14 mouse cellular contexts compared by ENCODE assay signal in genomic region chr7:112012621-112013177, GRCm38 (mm10). TPM values are rescaled to one million over a fixed set of nuclear protein-coding genes. Genes with fewer than 3 reads are reported as not detected.
DNase-seq lines count a peak whose midpoint lies in the region; ATAC-seq and TF ChIP-seq lines count a peak whose summit lies in the region.
"Had no signal": no experiment of that assay in that cellular context is flagged by ENCODE, and none has a peak within 500 bp of the region (broad histone marks: within the 10 kb centered on the region; RNA-seq: fewer than 3 reads in every experiment).

No protein-coding gene starts in this region.

- H3K9ac ChIP-seq in heart, embryonic 15.5 days = no peak overlapping the region
- H3K9ac ChIP-seq: limb, embryonic 15.5 days had no signal

- WGBS in cerebellum, adult 2 months = 68% methylated on average over 6 of the region's 6 CpGs
- WGBS in heart, embryonic 15.5 days = 51% methylated on average over 6 of the region's 6 CpGs

- peak overlapping the region; percentile 75; the same call in 1 of the 2 replicates for H3K27ac ChIP-seq in cerebellum, adult 2 months (ENCODE audit: insufficient read depth, low read length)
- H3K27ac ChIP-seq in heart, embryonic 15.5 days = peak overlapping the region; percentile 47; the same call in 1 of the 2 replicates
- H3K27ac ChIP-seq: limb, embryonic 15.5 days; macrophage had no signal

- H3K27me3 ChIP-seq in cerebellum, adult 2 months (ENCODE audit: control insufficient read depth, insufficient read depth, low read length) = no peaks in the 10 kb centered on the region
- H3K27me3 ChIP-seq in heart, embryonic 15.5 days = no peaks in the 10 kb centered on the region
- H3K27me3 ChIP-seq: limb, embryonic 15.5 days had no signal

- TF ChIP-seq POLR2A in cerebellum, adult 2 months (IDR thresholded peaks at IDR 0.05; ENCODE audit: borderline replicate concordance, insufficient read depth, low read length) = no peak

- ATAC-seq in heart, embryonic 15.5 days (replicated peaks; ENCODE audit: insufficient number of reproducible peaks, insufficient read depth, low FRiP score, low read depth) = no peak
- ATAC-seq: hindbrain, embryonic 16.5 days had no signal

- H3K4me2 ChIP-seq in heart, embryonic 15.5 days = no peak overlapping the region
- H3K4me2 ChIP-seq: limb, embryonic 15.5 days had no signal

- no peak for TF ChIP-seq CTCF in cerebellum, adult 2 months (IDR thresholded peaks at IDR 0.05; ENCODE audit: borderline replicate concordance, insufficient read depth, low read depth, low read length)

- no peaks in the 10 kb centered on the region for H3K36me3 ChIP-seq in heart, embryonic 15.5 days
- H3K36me3 ChIP-seq: limb, embryonic 15.5 days had no signal

- DNase-seq in cerebellum, adult 2 months = peak; percentile 28 to 47
- no peak for DNase-seq in cerebellum, adult 11 months
- DNase-seq in heart, postnatal 36 days = no peak
- DNase-seq in cerebellum, postnatal 36 days = peak; percentile 22 to 35
- peak; percentile 37 to 65 for DNase-seq in lung, postnatal 4 days
- no peak for DNase-seq in adrenal gland, postnatal 14 days
- DNase-seq in T-cell, adult 2 months (ENCODE audit: low spot score) = no peak
- DNase-seq: kidney, adult 9 months; midbrain, embryonic 14.5 days; thymus, postnatal 14 days had no signal

- no peak overlapping the region for H3K4me3 ChIP-seq in cerebellum, adult 2 months (replicated peaks; ENCODE audit: insufficient read depth, low read depth, low read length)
- no peak overlapping the region for H3K4me3 ChIP-seq in heart, embryonic 15.5 days
- H3K4me3 ChIP-seq: limb, embryonic 15.5 days had no signal

- peaks cover 7% of the 10 kb centered on the region; the same call in 1 of the 2 replicates for H3K4me1 ChIP-seq in cerebellum, adult 2 months (ENCODE audit: control insufficient read depth, insufficient read depth, low read length)
- H3K4me1 ChIP-seq in heart, embryonic 15.5 days (replicated peaks) = peaks cover 15% of the 10 kb centered on the region
- H3K4me1 ChIP-seq: limb, embryonic 15.5 days had no signal

- intact Hi-C loops in heart, postnatal 36 days (cut with DNase I) = no loop called here

- no peaks in the 10 kb centered on the region; the same call in 1 of the 2 replicates for H3K9me3 ChIP-seq in heart, embryonic 15.5 days (replicated peaks)
- H3K9me3 ChIP-seq: limb, embryonic 15.5 days had no signal

RNA-seq across cellular contexts. Expression of gene Usp47, which starts 10.6 kb away (rescaled TPM):
- polyA plus RNA-seq in cerebellum, adult 2 months (2012; rRNA removed) = 45.1 and 46.7 TPM in 2 replicates
- 55.1 and 58.9 TPM in 2 replicates for polyA plus RNA-seq in heart, embryonic 15.5 days (2015; fragmentation: Nextera tagmentation; extraction: Ambion mirVana)
- 10 to 100 TPM; 80.2 to 81.2 TPM for total RNA-seq in heart, postnatal 36 days (2021)
- 62.6 and 63.0 TPM in 2 replicates for total RNA-seq in adrenal gland, postnatal 14 days (2021)

Comparison
In these comparisons a context has a peak if more than half of its experiments do, and no peak if none do; other contexts are left out.
1. DNase-seq: peak in cerebellum, adult 2 months (2 of 2), cerebellum, postnatal 36 days (2 of 2) and lung, postnatal 4 days (2 of 2); none in cerebellum, adult 11 months (single experiment), heart, postnatal 36 days (0 of 2), adrenal gland, postnatal 14 days (single experiment) and T-cell, adult 2 months (single experiment).